Mouse (Mus musculus) bone marrow macrophage, adult 2 months (primary cell): ENCODE results near the gene Ncf1.

Source experiments
- CTCF ChIP-seq: IDR thresholded peaks from 2 replicates; pipeline ENCODE4 v1.5.1; 2012; ENCODE audit warnings: low read depth, mild to moderate bottlenecking, low read length, moderate library complexity
- POLR2A ChIP-seq: IDR thresholded peaks from 2 replicates; pipeline ENCODE4 v1.6.1; 2012; ENCODE audit warnings: mild to moderate bottlenecking, low read depth, low read length, borderline replicate concordance

DNA sequence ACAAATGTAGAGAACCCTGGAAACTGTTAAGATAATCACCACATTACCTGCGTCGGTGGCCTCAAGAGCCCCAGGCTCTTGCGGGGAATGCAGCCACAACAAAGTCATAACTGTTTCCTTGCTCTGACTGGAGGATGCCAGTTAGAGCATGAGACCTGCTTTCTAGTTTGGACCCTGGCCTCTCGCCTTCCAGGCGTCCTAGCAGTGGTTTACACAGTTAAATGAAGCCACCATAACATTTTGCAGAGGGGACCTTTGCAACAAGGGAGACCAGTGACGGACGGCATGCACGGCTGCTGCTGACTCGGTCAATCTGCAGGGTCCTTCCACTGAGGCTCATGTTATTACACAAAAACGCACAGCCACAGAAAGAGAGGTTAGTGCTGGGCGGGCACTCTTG is 43.3 kb upstream of the Ncf1 start:
- no peak for TF ChIP-seq CTCF
- no peak for TF ChIP-seq POLR2A
